Mouse (Mus musculus): ENCODE data around the gene Aldh3b2.

DNA sequence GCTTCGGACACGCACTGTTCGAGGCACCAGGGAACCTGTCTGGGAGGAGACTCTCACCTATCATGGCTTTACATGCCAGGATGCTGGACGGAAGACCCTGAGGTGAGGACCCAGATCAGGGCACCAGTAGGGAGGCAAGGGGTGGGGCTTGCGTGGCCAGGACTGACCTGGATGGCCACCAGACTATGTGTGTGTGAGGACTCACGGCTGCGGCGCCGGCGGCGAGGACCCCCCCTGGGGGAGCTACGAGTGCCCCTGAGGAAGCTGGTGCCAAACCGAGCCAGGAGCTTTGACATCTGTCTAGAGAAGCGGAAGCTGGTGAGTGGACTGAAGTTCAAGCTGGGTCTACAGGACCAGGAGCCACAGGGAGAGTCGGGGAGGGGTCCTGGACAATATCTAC, 32.2 kb downstream of the Aldh3b2 start:
- TF ChIP-seq CTCF (conservative IDR thresholded peaks at IDR 0.05; ENCODE audit: insufficient read depth, insufficient read length, low read depth, low read length) (no peak), POLR2A (IDR thresholded peaks at IDR 0.05; ENCODE audit: low read depth, low read length) (no peak)

Measured in kidney, adult 2 months (tissue).